Mouse (Mus musculus) megakaryocyte, embryonic 14.5 days (primary cell): ENCODE data around the gene Fibcd1. TPM values are rescaled to one million over a fixed set of nuclear protein-coding genes. Genes with fewer than 3 reads are reported as not detected.

Experiments used
- H3K27me3 ChIP-seq: replicated peaks from 2 replicates; pipeline ENCODE3; 2012; ENCODE audit warnings: inconsistent platforms
- H3K36me3 ChIP-seq: replicated peaks from 2 replicates; pipeline ENCODE3; 2012; ENCODE audit warnings: low read length, inconsistent platforms, mixed read lengths
- H3K4me1 ChIP-seq: 2 replicates; pipeline ENCODE4 v1.6.1; 2012; ENCODE audit warnings: inconsistent platforms
- H3K4me3 ChIP-seq: replicated peaks from 2 replicates; pipeline ENCODE3; 2012; ENCODE audit warnings: moderate library complexity, mild to moderate bottlenecking, inconsistent platforms
- H3K9me3 ChIP-seq: 2 replicates; pipeline ENCODE4 v1.6.1; 2012; ENCODE audit warnings: inconsistent platforms
- FLI1 ChIP-seq: IDR thresholded peaks from 2 replicates; pipeline ENCODE4 v1.6.1; 2012; ENCODE audit warnings: low read length, inconsistent platforms, mixed read lengths
- GATA1 ChIP-seq: IDR thresholded peaks from 3 replicates; pipeline ENCODE4 v1.6.1; 2012; ENCODE audit warnings: mixed read lengths, low read length, inconsistent platforms, borderline replicate concordance
- polyA plus RNA-seq: library from polyadenylated mRNA; stranded (reverse); fragments of >175 nt; gene quantifications from 2 replicates; pipeline ENCODE4 v1.2.3, GENCODE M21; 2012; ENCODE audit warnings: low replicate concordance; ENCODE audit not compliant: insufficient read depth

Gene Fibcd1
- polyA plus RNA-seq, 1 experiment: 0.02 TPM

- Histone ChIP-seq H3K36me3 (no peaks in the 10 kb centered on the region), H3K9me3 (no peaks in the 10 kb centered on the region), H3K4me3 (no peak overlapping the region), H3K4me1 (peaks cover 20% of the 10 kb centered on the region), H3K27me3 (peaks cover 97% of the 10 kb centered on the region)
- TF ChIP-seq GATA1: no peak
- no peak for TF ChIP-seq FLI1
Observed at GRCm38 (mm10) chr2:31836985-31837384, 8.8 kb downstream of the Fibcd1 start.

- TF ChIP-seq GATA1 (no peak), FLI1 (no peak)
- Histone ChIP-seq H3K27me3 (peaks cover 97% of the 10 kb centered on the region), H3K36me3 (no peaks in the 10 kb centered on the region), H3K4me3 (no peak overlapping the region), H3K9me3 (no peaks in the 10 kb centered on the region), H3K4me1 (peaks cover 20% of the 10 kb centered on the region)
Observed at GRCm38 (mm10) chr2:31836091-31836490, 9.7 kb downstream of the Fibcd1 start.

GRCm38 (mm10) chr2:31828311-31828825, 17.4 kb downstream of the Fibcd1 start:
- Histone ChIP-seq H3K4me1 (peaks cover 24% of the 10 kb centered on the region), H3K36me3 (no peaks in the 10 kb centered on the region), H3K9me3 (no peaks in the 10 kb centered on the region), H3K27me3 (peaks cover 95% of the 10 kb centered on the region), H3K4me3 (no peak overlapping the region)
- no peak for TF ChIP-seq FLI1
- no peak for TF ChIP-seq GATA1

- H3K4me3 ChIP-seq: no peak overlapping the region
- peaks cover 24% of the 10 kb centered on the region for H3K4me1 ChIP-seq
- no peaks in the 10 kb centered on the region for H3K9me3 ChIP-seq
- peaks cover 95% of the 10 kb centered on the region for H3K27me3 ChIP-seq
- no peaks in the 10 kb centered on the region for H3K36me3 ChIP-seq
- TF ChIP-seq FLI1: no peak
- TF ChIP-seq GATA1: no peak
Observed at GRCm38 (mm10) chr2:31827877-31828276, 17.9 kb downstream of the Fibcd1 start.

- no peak overlapping the region for H3K4me3 ChIP-seq
- H3K36me3 ChIP-seq: no peaks in the 10 kb centered on the region
- H3K4me1 ChIP-seq: peaks cover 24% of the 10 kb centered on the region
- H3K9me3 ChIP-seq: no peaks in the 10 kb centered on the region
- peaks cover 95% of the 10 kb centered on the region for H3K27me3 ChIP-seq
- no peak for TF ChIP-seq FLI1
- no peak for TF ChIP-seq GATA1
Observed at GRCm38 (mm10) chr2:31826094-31827085, 19.4 kb downstream of the Fibcd1 start.

- Histone ChIP-seq H3K4me3 (no peak overlapping the region), H3K9me3 (no peaks in the 10 kb centered on the region), H3K27me3 (peaks cover 96% of the 10 kb centered on the region), H3K36me3 (no peaks in the 10 kb centered on the region), H3K4me1 (peaks cover 24% of the 10 kb centered on the region)
- TF ChIP-seq FLI1 (no peak), GATA1 (no peak)
Observed at GRCm38 (mm10) chr2:31825469-31825911, 20.3 kb downstream of the Fibcd1 start.

- Histone ChIP-seq H3K27me3 (peaks cover 91% of the 10 kb centered on the region), H3K4me3 (no peak overlapping the region), H3K4me1 (peaks cover 24% of the 10 kb centered on the region), H3K36me3 (no peaks in the 10 kb centered on the region), H3K9me3 (no peaks in the 10 kb centered on the region)
- TF ChIP-seq FLI1 (no peak), GATA1 (no peak)
Observed at GRCm38 (mm10) chr2:31823933-31824730, 21.7 kb downstream of the Fibcd1 start.

- no peaks in the 10 kb centered on the region for H3K36me3 ChIP-seq
- H3K4me3 ChIP-seq: no peak overlapping the region
- no peak for TF ChIP-seq GATA1
- TF ChIP-seq FLI1: no peak
- peaks cover 93% of the 10 kb centered on the region for H3K27me3 ChIP-seq
- no peaks in the 10 kb centered on the region for H3K9me3 ChIP-seq
- H3K4me1 ChIP-seq: peaks cover 24% of the 10 kb centered on the region
Observed at GRCm38 (mm10) chr2:31822524-31823371, 23.1 kb downstream of the Fibcd1 start.

- Histone ChIP-seq H3K9me3 (no peaks in the 10 kb centered on the region), H3K4me1 (peaks cover 14% of the 10 kb centered on the region), H3K4me3 (no peak overlapping the region), H3K36me3 (no peaks in the 10 kb centered on the region), H3K27me3 (peaks cover 94% of the 10 kb centered on the region)
- no peak for TF ChIP-seq FLI1
- TF ChIP-seq GATA1: no peak
Observed at GRCm38 (mm10) chr2:31815367-31815766, 30.4 kb downstream of the Fibcd1 start.
